In genomic region chr5:38009071-38009470, GRCm38 (mm10) we compare ENCODE assay signal across 16 mouse cellular contexts.
"Had no signal": no experiment of that assay in that cellular context is flagged by ENCODE, and none has a peak within 500 bp of the region (broad histone marks: within the 10 kb centered on the region; RNA-seq: fewer than 3 reads in every experiment).

No protein-coding gene starts in this region.

- H3K4me3 ChIP-seq: neural tube, embryonic 12.5 days; neural tube, embryonic 13.5 days; neural tube, embryonic 15.5 days; stomach, embryonic 15.5 days had no signal

- H3K4me1 ChIP-seq: stomach, embryonic 15.5 days had no signal

- H3K27ac ChIP-seq: neural tube, embryonic 12.5 days; neural tube, embryonic 13.5 days; neural tube, embryonic 15.5 days; stomach, embryonic 15.5 days; stomach, postnatal 0 days had no signal

- DNase-seq: retina, postnatal 1 day; right cerebral cortex, adult 18-20 months; right cerebral cortex, postnatal 14 days; right cerebral cortex, postnatal 25 days; right cerebral cortex, postnatal 4 days; thymus, adult 18-20 months; thymus, adult 2 months; thymus, postnatal 14 days; thymus, postnatal 25 days; thymus, postnatal 36 days; thymus, postnatal 4 days had no signal
